Mouse (Mus musculus) c-Kit-negative CD71-positive TER-119-positive erythroid progenitor cells, embryonic 14.5 days (primary cell): ENCODE data around the gene Slc29a4.

Experiments used
- DNase-seq: peaks from one replicate; pipeline ENCODE4 v3.0.0-alpha.2; 2013; ENCODE audit warnings: low read depth, low spot score

Slc29a4 gene

GRCm38 (mm10) chr5:142739941-142740340, 47.6 kb downstream of the Slc29a4 start:
- no peak for DNase-seq

- DNase-seq, result no peak
These were observed 54.8 kb downstream of the Slc29a4 start for GRCm38 (mm10) chr5:142747026-142747629.

- no peak for DNase-seq
These were observed 57.9 kb downstream of the Slc29a4 start for GRCm38 (mm10) chr5:142750173-142750572.

GRCm38 (mm10) chr5:142752241-142752640, 59.9 kb downstream of the Slc29a4 start:
- no peak for DNase-seq

- DNase-seq, result no peak
These were observed 67.5 kb downstream of the Slc29a4 start for GRCm38 (mm10) chr5:142759786-142760185.

- DNase-seq, result no peak
These were observed 69.1 kb downstream of the Slc29a4 start for GRCm38 (mm10) chr5:142761326-142761983.

- no peak for DNase-seq
These were observed 69.9 kb downstream of the Slc29a4 start for GRCm38 (mm10) chr5:142762082-142762807.

- DNase-seq, result no peak
These were observed 72.0 kb downstream of the Slc29a4 start for GRCm38 (mm10) chr5:142764306-142764705.

GRCm38 (mm10) chr5:142764889-142765288, 72.6 kb downstream of the Slc29a4 start:
- no peak for DNase-seq

GRCm38 (mm10) chr5:142766708-142767107, 74.4 kb downstream of the Slc29a4 start:
- no peak for DNase-seq

- no peak for DNase-seq
These were observed 75.6 kb downstream of the Slc29a4 start for GRCm38 (mm10) chr5:142767937-142768336.

GRCm38 (mm10) chr5:142768352-142769267, 76.3 kb downstream of the Slc29a4 start:
- no peak for DNase-seq

GRCm38 (mm10) chr5:142769641-142770040, 77.3 kb downstream of the Slc29a4 start:
- no peak for DNase-seq

- no peak for DNase-seq
These were observed 78.7 kb downstream of the Slc29a4 start for GRCm38 (mm10) chr5:142771034-142771433.

- DNase-seq, result peak; percentile 12
These were observed 79.7 kb downstream of the Slc29a4 start for GRCm38 (mm10) chr5:142771964-142772363.
